Mouse (Mus musculus): ENCODE measurements around the gene Dxo.

Gene Dxo

DNA sequence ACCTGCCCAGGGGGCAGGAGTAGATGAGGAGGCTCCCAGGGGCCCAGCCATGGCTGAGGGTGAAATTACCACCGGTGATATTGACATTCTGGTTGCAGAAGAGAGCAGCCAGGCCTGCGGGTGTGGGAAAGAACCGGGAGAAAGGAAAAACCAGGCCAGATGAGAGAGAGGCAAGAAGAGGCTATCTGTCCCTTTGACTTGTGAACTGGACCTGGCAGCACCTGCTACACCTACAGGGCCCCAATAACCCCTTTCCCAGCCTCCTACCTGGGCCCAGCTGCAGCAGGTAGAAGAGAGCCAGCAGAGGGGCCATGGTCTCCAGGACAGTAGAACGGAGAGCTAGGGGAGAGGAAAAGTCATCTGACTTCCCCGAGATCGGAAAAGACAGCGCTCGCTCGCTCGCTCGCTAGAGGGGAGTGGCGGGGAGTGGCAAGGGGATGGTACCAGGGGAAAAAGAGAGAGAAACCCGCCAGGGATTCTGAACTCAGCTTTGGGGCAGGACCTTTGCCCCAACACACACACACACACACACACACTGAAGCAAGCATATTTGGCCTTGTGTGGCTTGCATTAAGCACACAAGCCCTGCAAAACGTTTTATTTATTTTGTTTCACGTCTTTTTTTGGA, 45.0 kb downstream of the Dxo start, which contains the start of gene Gm20547:
Gm20547 (minus strand) TSS at position 360 of the 628 bp plus-strand sequence.
- no peak for DNase-seq

DNA sequence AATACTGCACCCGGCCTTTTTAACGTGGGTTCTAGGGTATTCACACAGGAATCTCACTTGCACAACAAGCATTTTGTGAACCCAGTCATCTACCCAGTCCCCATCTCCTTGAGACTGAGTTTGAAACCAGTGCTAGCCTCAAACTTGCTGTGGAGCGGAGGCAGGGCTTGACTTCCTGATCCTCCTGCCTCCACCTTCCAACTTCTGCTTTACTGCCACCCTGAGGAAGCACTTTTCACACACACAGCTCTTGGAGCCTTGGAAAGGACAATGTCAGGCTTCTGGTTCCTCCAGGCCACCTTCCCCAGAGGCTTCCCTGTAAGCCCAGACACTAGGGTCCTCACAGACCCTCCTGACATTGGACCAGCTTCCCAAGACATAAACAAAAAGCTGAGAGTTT, 46.5 kb downstream of the Dxo start:
- no peak for DNase-seq

- DNase-seq: no peak
Observed at GRCm38 (mm10) chr17:34884704-34885103, 47.9 kb downstream of the Dxo start.

DNA sequence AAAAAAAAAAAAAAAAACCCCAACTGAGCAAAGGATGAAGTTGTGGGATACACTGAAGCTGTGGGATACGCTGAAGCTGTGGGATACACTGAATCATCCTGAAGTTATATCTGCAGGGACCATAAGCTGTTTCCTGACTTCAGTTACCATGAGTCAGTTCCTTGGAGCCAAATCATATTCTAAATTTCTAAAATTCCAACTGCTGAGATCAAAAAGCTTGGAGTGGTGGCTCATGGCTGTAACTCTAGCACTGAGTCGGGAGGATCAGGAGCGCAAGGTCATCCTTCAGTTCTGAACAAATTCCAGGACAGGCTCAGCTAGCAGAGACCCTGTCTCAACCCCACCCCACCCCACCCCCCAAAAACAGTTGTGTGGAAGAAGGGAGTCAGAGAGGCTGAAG, 48.8 kb downstream of the Dxo start:
- DNase-seq: no peak

DNA sequence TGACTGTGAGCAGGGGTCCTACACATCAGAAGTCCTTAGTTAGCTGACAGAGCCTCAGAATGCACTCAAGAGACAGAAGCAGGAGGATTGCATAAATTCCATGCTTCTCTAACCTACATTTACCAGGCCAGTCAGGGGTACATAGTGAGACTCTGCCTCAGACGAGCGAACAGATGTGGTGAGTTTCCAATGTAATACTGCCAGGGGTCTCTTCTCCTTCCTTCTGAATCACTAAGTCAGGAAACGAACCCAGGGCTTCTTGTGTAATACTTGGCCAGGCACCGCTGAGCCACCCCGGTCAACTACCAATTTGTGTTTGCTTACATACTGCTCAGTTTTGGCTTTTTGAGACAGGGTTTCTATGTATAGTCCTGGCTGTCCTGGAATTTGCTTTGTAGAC, 51.1 kb downstream of the Dxo start:
- DNase-seq: no peak
